Mouse (Mus musculus) lung, embryonic 15.5 days (tissue): ENCODE data around the gene Spock1. TPM values are rescaled to one million over a fixed set of nuclear protein-coding genes. Genes with fewer than 3 reads are reported as not detected.

Source experiments
- ATAC-seq: fragments of 200-750 bp; cut with Nextera tagmentation; 2 replicates; pipeline ENCODE4 v1.8.0; 2017; ENCODE audit warnings: moderate number of reproducible peaks, borderline replicate concordance; ENCODE audit not compliant: low FRiP score, low TSS enrichment; ENCODE audit errors: extremely low read depth
- H3K27ac ChIP-seq: fragments of 300-500 bp; sonication (generic); 2 replicates; pipeline ENCODE4 v1.5.1; 2015; ENCODE audit warnings: moderate library complexity, mild to moderate bottlenecking, inconsistent platforms
- H3K27me3 ChIP-seq: fragments of 300-500 bp; sonication (generic); 2 replicates; pipeline ENCODE4 v1.6.1; 2015; ENCODE audit warnings: inconsistent platforms
- H3K36me3 ChIP-seq: fragments of 300-500 bp; sonication (generic); 2 replicates; pipeline ENCODE4 v1.6.1; 2015; ENCODE audit warnings: inconsistent platforms
- H3K4me1 ChIP-seq: fragments of 300-500 bp; sonication (generic); 2 replicates; pipeline ENCODE4 v1.6.1; 2015; ENCODE audit warnings: inconsistent platforms
- H3K4me2 ChIP-seq: fragments of 300-500 bp; sonication (generic); 2 replicates; pipeline ENCODE4 v1.6.1; 2015; ENCODE audit warnings: inconsistent platforms, mild to moderate bottlenecking, moderate library complexity
- H3K4me3 ChIP-seq: fragments of 300-500 bp; sonication (generic); 2 replicates; pipeline ENCODE4 v1.5.1; 2015; ENCODE audit warnings: mild to moderate bottlenecking, inconsistent platforms
- H3K9ac ChIP-seq: fragments of 300-500 bp; sonication (generic); 2 replicates; pipeline ENCODE4 v1.6.1; 2015; ENCODE audit warnings: inconsistent platforms
- H3K9me3 ChIP-seq: fragments of 300-500 bp; sonication (generic); 2 replicates; pipeline ENCODE4 v1.6.1; 2016; ENCODE audit warnings: inconsistent platforms
- WGBS: fragments of 180-500 bp; shearing (Covaris S2); methylation state at CpG from one replicate; pipeline ENCODE4 v1.1.7; 2015; 5-methylcytosine and 5-hydroxymethylcytosine counted together
- polyA plus RNA-seq: library from polyadenylated mRNA; unstranded; fragments of >200 nt; fragmentation: Nextera tagmentation; extraction: Ambion mirVana; gene quantifications from 2 replicates; pipeline ENCODE4 v1.2.1, GENCODE M21; 2015

The Spock1 gene
- polyA plus RNA-seq = 0.32 and 0.35 TPM in 2 replicates

- no peak within 1 kb of the TSS for H3K9ac ChIP-seq
- no peaks in the 10 kb centered on the region for H3K9me3 ChIP-seq
- ATAC-seq = 0 out of 2 replicates have a peak, but pooled peaks have one; percentile 39
- 1% methylated on average over 32 of the region's 32 CpGs for WGBS
- H3K27me3 ChIP-seq = peaks cover 41% of the 10 kb centered on the region
- peaks cover 8% of the 10 kb centered on the region; the same call in 1 of the 2 replicates for H3K4me1 ChIP-seq
- no peaks in the 10 kb centered on the region for H3K36me3 ChIP-seq
- H3K4me3 ChIP-seq = peak within 1 kb of the TSS; percentile 28
- H3K27ac ChIP-seq = no peak within 1 kb of the TSS
- H3K4me2 ChIP-seq = peak within 1 kb of the TSS; percentile 54
Observed at GRCm38 (mm10) chr13:57908266-57908582, at the start of gene Spock1. TSS of gene Spock1 (minus strand) at chr13:57908332.

GRCm38 (mm10) chr13:57950091-57950490, 42.0 kb upstream of the Spock1 start:
- no peak overlapping the region for H3K27ac ChIP-seq
- WGBS = 67% methylated on average over 12 of the region's 12 CpGs
- no peak overlapping the region for H3K4me2 ChIP-seq
- H3K9ac ChIP-seq = no peak overlapping the region
- no peaks in the 10 kb centered on the region for H3K27me3 ChIP-seq
- H3K4me3 ChIP-seq = no peak overlapping the region
- no peaks in the 10 kb centered on the region for H3K4me1 ChIP-seq
- no peaks in the 10 kb centered on the region for H3K9me3 ChIP-seq
- no peaks in the 10 kb centered on the region for H3K36me3 ChIP-seq
- ATAC-seq = no peak

- Histone ChIP-seq H3K4me2 (no peak overlapping the region), H3K9ac (no peak overlapping the region), H3K27ac (no peak overlapping the region), H3K4me3 (no peak overlapping the region), H3K36me3 (no peaks in the 10 kb centered on the region), H3K4me1 (no peaks in the 10 kb centered on the region), H3K27me3 (no peaks in the 10 kb centered on the region), H3K9me3 (no peaks in the 10 kb centered on the region)
- ATAC-seq = no peak
- WGBS = 88% methylated on average over 4 of the region's 4 CpGs
Observed at GRCm38 (mm10) chr13:57949513-57949912, 41.4 kb upstream of the Spock1 start.

GRCm38 (mm10) chr13:57945197-57945596, 37.1 kb upstream of the Spock1 start:
- 66% methylated on average over 11 of the region's 11 CpGs for WGBS
- H3K4me2 ChIP-seq = no peak overlapping the region
- no peaks in the 10 kb centered on the region for H3K36me3 ChIP-seq
- no peaks in the 10 kb centered on the region for H3K27me3 ChIP-seq
- no peak overlapping the region for H3K4me3 ChIP-seq
- no peak overlapping the region for H3K27ac ChIP-seq
- ATAC-seq = no peak
- no peaks in the 10 kb centered on the region for H3K9me3 ChIP-seq
- H3K4me1 ChIP-seq = no peaks in the 10 kb centered on the region
- no peak overlapping the region for H3K9ac ChIP-seq

GRCm38 (mm10) chr13:57944434-57944833, 36.3 kb upstream of the Spock1 start:
- Histone ChIP-seq H3K9me3 (no peaks in the 10 kb centered on the region), H3K27ac (no peak overlapping the region), H3K9ac (no peak overlapping the region), H3K36me3 (no peaks in the 10 kb centered on the region), H3K27me3 (no peaks in the 10 kb centered on the region), H3K4me3 (no peak overlapping the region), H3K4me1 (no peaks in the 10 kb centered on the region), H3K4me2 (no peak overlapping the region)
- no peak for ATAC-seq
- whole genome bisulfite sequencing = 74% methylated on average over 5 of the region's 5 CpGs

- no peak for ATAC-seq
Observed at GRCm38 (mm10) chr13:57943900-57944299, 35.8 kb upstream of the Spock1 start.

GRCm38 (mm10) chr13:57937463-57938229, 29.5 kb upstream of the Spock1 start:
- Histone ChIP-seq H3K36me3 (no peaks in the 10 kb centered on the region), H3K27me3 (no peaks in the 10 kb centered on the region), H3K4me3 (no peak overlapping the region), H3K9me3 (no peaks in the 10 kb centered on the region), H3K4me2 (no peak overlapping the region), H3K27ac (no peak overlapping the region), H3K9ac (no peak overlapping the region), H3K4me1 (no peaks in the 10 kb centered on the region)
- no peak for ATAC-seq
- 74% methylated on average over 4 of the region's 4 CpGs for WGBS

More at GRCm38 (mm10) chr13:57943900-57944299, 35.8 kb upstream of the Spock1 start:
- no peaks in the 10 kb centered on the region for H3K36me3 ChIP-seq
- no peak overlapping the region for H3K4me2 ChIP-seq
- no peak overlapping the region for H3K27ac ChIP-seq
- no peaks in the 10 kb centered on the region for H3K4me1 ChIP-seq
- H3K9me3 ChIP-seq = no peaks in the 10 kb centered on the region
- H3K4me3 ChIP-seq = no peak overlapping the region
- H3K27me3 ChIP-seq = no peaks in the 10 kb centered on the region
- no peak overlapping the region for H3K9ac ChIP-seq

- Histone ChIP-seq H3K9me3 (no peaks in the 10 kb centered on the region), H3K36me3 (no peaks in the 10 kb centered on the region), H3K9ac (no peak overlapping the region), H3K4me3 (no peak overlapping the region), H3K27ac (no peak overlapping the region), H3K27me3 (no peaks in the 10 kb centered on the region), H3K4me1 (no peaks in the 10 kb centered on the region), H3K4me2 (no peak overlapping the region)
- ATAC-seq = no peak
- WGBS = 72% methylated on average over 9 of the region's 9 CpGs
Observed at GRCm38 (mm10) chr13:57931998-57932397, 23.9 kb upstream of the Spock1 start.

GRCm38 (mm10) chr13:57931376-57931775, 23.2 kb upstream of the Spock1 start:
- Histone ChIP-seq H3K9ac (no peak overlapping the region), H3K27me3 (no peaks in the 10 kb centered on the region), H3K4me3 (no peak overlapping the region), H3K9me3 (no peaks in the 10 kb centered on the region), H3K36me3 (no peaks in the 10 kb centered on the region), H3K4me2 (no peak overlapping the region), H3K4me1 (no peaks in the 10 kb centered on the region), H3K27ac (no peak overlapping the region)
- no peak for ATAC-seq
- whole genome bisulfite sequencing = 50% methylated on average over 3 of the region's 3 CpGs

GRCm38 (mm10) chr13:57930720-57931119, 22.6 kb upstream of the Spock1 start:
- Histone ChIP-seq H3K36me3 (no peaks in the 10 kb centered on the region), H3K9ac (no peak overlapping the region), H3K9me3 (no peaks in the 10 kb centered on the region), H3K27ac (no peak overlapping the region), H3K4me3 (no peak overlapping the region), H3K4me2 (no peak overlapping the region), H3K27me3 (no peaks in the 10 kb centered on the region), H3K4me1 (no peaks in the 10 kb centered on the region)
- WGBS = 51% methylated on average over 5 of the region's 5 CpGs
- ATAC-seq = no peak

GRCm38 (mm10) chr13:57930283-57930682, 22.2 kb upstream of the Spock1 start:
- Histone ChIP-seq H3K9me3 (no peaks in the 10 kb centered on the region), H3K4me1 (no peaks in the 10 kb centered on the region), H3K36me3 (no peaks in the 10 kb centered on the region), H3K27me3 (no peaks in the 10 kb centered on the region), H3K4me3 (no peak overlapping the region), H3K27ac (no peak overlapping the region), H3K9ac (no peak overlapping the region), H3K4me2 (no peak overlapping the region)
- WGBS = 47% methylated on average over 2 of the region's 2 CpGs
- ATAC-seq = no peak

GRCm38 (mm10) chr13:57919947-57920346, 11.8 kb upstream of the Spock1 start:
- H3K27ac ChIP-seq = no peak overlapping the region
- 87% methylated on average over 4 of the region's 4 CpGs for WGBS
- no peaks in the 10 kb centered on the region for H3K4me1 ChIP-seq
- no peak overlapping the region for H3K9ac ChIP-seq
- no peak for ATAC-seq
- H3K4me3 ChIP-seq = no peak overlapping the region
- no peak overlapping the region for H3K4me2 ChIP-seq
- no peaks in the 10 kb centered on the region for H3K27me3 ChIP-seq
- no peaks in the 10 kb centered on the region for H3K9me3 ChIP-seq
- no peaks in the 10 kb centered on the region for H3K36me3 ChIP-seq
